In the genomic region with DNA sequence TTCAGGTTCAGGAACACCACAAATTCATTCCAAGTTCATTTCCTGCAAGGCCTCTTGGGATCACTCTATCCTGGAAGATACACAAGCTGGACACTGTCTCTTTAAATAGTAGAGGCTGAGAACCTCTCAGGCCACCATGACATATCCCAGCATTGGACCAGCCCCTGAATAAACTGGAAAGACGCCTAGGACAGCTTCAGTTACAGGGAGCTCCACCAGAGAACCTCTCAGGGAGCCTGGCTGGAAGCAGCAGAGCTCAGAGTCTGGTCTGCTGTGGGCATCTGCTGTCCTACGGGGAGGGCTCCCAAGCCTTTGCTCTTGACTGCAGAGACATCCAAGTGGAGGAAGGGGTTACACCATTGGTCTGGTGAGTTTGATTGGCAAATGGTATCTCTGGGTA, we compare ENCODE assay signal across 8 mouse cellular contexts. TPM values are rescaled to one million over a fixed set of nuclear protein-coding genes. Genes with fewer than 3 reads are reported as not detected.
DNase-seq lines count a peak whose midpoint lies in the region; ATAC-seq and TF ChIP-seq lines count a peak whose summit lies in the region.

A gene (plus strand): TSS at position 199 of the 400 bp plus-strand sequence.

- WGBS in heart, embryonic 10.5 days: 57% methylated on average over 2 of the region's 2 CpGs

- no peaks in the 10 kb centered on the region for H3K79me2 ChIP-seq in myocyte (ENCODE audit: control insufficient read depth, insufficient read depth)

- TF ChIP-seq CTCF in layer of hippocampus, adult 2 months (conservative IDR thresholded peaks at IDR 0.05): no peak
- TF ChIP-seq CTCF in cortical plate, adult 2 months (IDR thresholded peaks at IDR 0.05; ENCODE audit: extremely low read depth, insufficient read depth, low read length): no peak

- H3K36me3 ChIP-seq in heart, embryonic 10.5 days: no peaks in the 10 kb centered on the region
- H3K36me3 ChIP-seq in myocyte (ENCODE audit: control insufficient read depth, insufficient read depth): peaks cover 2% of the 10 kb centered on the region

- H3K4me3 ChIP-seq in layer of hippocampus, adult 2 months: no peak within 1 kb of the TSS
- no peak within 1 kb of the TSS for H3K4me3 ChIP-seq in cortical plate, adult 2 months (ENCODE audit: insufficient read depth, low read length)
- H3K4me3 ChIP-seq in heart, embryonic 10.5 days: peak within 1 kb of the TSS; percentile 31; the same call in 1 of the 2 replicates
- H3K4me3 ChIP-seq in myocyte: no peak within 1 kb of the TSS

- no peak within 1 kb of the TSS for H3ac ChIP-seq in myocyte (ENCODE audit: control insufficient read depth, insufficient read length)

- H3K4me1 ChIP-seq in cortical plate, adult 2 months (ENCODE audit: control insufficient read depth, insufficient read depth, low read length): peaks cover 2% of the 10 kb centered on the region; the same call in 1 of the 2 replicates
- peaks cover 61% of the 10 kb centered on the region for H3K4me1 ChIP-seq in heart, embryonic 10.5 days

- no peaks in the 10 kb centered on the region for H3K9me3 ChIP-seq in heart, embryonic 10.5 days

- no peak for TF ChIP-seq POLR2A in cortical plate, adult 2 months (IDR thresholded peaks at IDR 0.05; ENCODE audit: extremely low read depth, insufficient read depth, low read length)
- no peak for TF ChIP-seq POLR2A in myocyte (IDR thresholded peaks at IDR 0.05; ENCODE audit: insufficient read length, low read depth)

- H3K27me3 ChIP-seq in heart, embryonic 10.5 days (ENCODE audit: insufficient read depth, poor library complexity, severe bottlenecking): peaks cover 27% of the 10 kb centered on the region
- no peaks in the 10 kb centered on the region for H3K27me3 ChIP-seq in myocyte (ENCODE audit: control insufficient read depth, insufficient read depth, insufficient read length)

- no peak within 1 kb of the TSS for H3K27ac ChIP-seq in layer of hippocampus, adult 2 months
- no peak within 1 kb of the TSS for H3K27ac ChIP-seq in cortical plate, adult 2 months (ENCODE audit: insufficient read depth, low read length)
- peak within 1 kb of the TSS; percentile 60; the same call in 1 of the 2 replicates for H3K27ac ChIP-seq in heart, embryonic 10.5 days

- peak within 1 kb of the TSS; percentile 100 for H3K4me2 ChIP-seq in myocyte (ENCODE audit: low read depth)

- no peak for ATAC-seq in granulocyte monocyte progenitor cell, adult 5-6 weeks (replicated peaks; ENCODE audit: poor library complexity, severe bottlenecking)

- DNase-seq in layer of hippocampus, adult 2 months (ENCODE audit: low spot score in 2 of 2): no peak
- no peak for DNase-seq in layer of hippocampus, adult 11-12 months (ENCODE audit: low spot score)
- no peak for DNase-seq in heart, embryonic 10.5 days (ENCODE audit: low spot score)
- DNase-seq in left cerebral cortex, adult 8-10 months (ENCODE audit: low spot score in 2 of 2): no peak
- no peak for DNase-seq in ovary, postnatal 14 days (ENCODE audit: low spot score)

TF ChIP-seq in myocyte, 11 proteins besides CTCF, POLR2A, EP300 and RAD21:
- no peak for TF ChIP-seq USF1 (IDR thresholded peaks at IDR 0.05; ENCODE audit: low read depth)
- TF ChIP-seq TCF3 (IDR thresholded peaks at IDR 0.05; ENCODE audit: insufficient read length, low read depth): no peak
- TF ChIP-seq REST (IDR thresholded peaks at IDR 0.05; ENCODE audit: insufficient read depth, insufficient read length): no peak
- TF ChIP-seq TCF12 (IDR thresholded peaks at IDR 0.05; ENCODE audit: insufficient read depth, poor library complexity, severe bottlenecking): no peak
- no peak for TF ChIP-seq MAX (IDR thresholded peaks at IDR 0.05; ENCODE audit: low read depth)
- TF ChIP-seq CEBPB (IDR thresholded peaks at IDR 0.05; ENCODE audit: insufficient read depth, poor library complexity, severe bottlenecking): no peak
- no peak for TF ChIP-seq E2F4 (IDR thresholded peaks at IDR 0.05; ENCODE audit: insufficient read depth)
- TF ChIP-seq MYOD1 (IDR thresholded peaks at IDR 0.05; ENCODE audit: control insufficient read depth in 1 of 3, insufficient read length in 2 of 3, low read depth in 2 of 3): no peak
- no peak for TF ChIP-seq MYOG (IDR thresholded peaks at IDR 0.05; ENCODE audit: control insufficient read depth in 1 of 3, insufficient read depth in 1 of 3, insufficient read length in 2 of 3, low read depth in 2 of 3)
- no peak for TF ChIP-seq SRF (IDR thresholded peaks at IDR 0.05; ENCODE audit: control insufficient read depth, insufficient read length, low read depth)
- no peak for TF ChIP-seq POLR2AphosphoS2 (IDR thresholded peaks at IDR 0.05; ENCODE audit: insufficient read length, low read depth)

RNA-seq across cellular contexts. Expression of the gene that starts here (rescaled TPM):
- 10 to 100 TPM; 17.9 to 21.4 TPM for total RNA-seq in layer of hippocampus, adult 2 months (2021)
- 21.8 and 22.2 TPM in 2 replicates for polyA plus RNA-seq in cortical plate, adult 2 months (2012; rRNA removed)
- 98.2 and 147 TPM in 2 replicates for polyA plus RNA-seq in heart, embryonic 10.5 days (2016; fragmentation: Nextera tagmentation; extraction: Ambion mirVana)
- total RNA-seq in left cerebral cortex, adult 8-10 months (2022): 10 to 100 TPM; 37.8 to 50.7 (median 45.0) TPM
- 74.6 TPM for polyA plus RNA-seq in myocyte (2012; fragmentation: generic; extraction: Trizol)
- total RNA-seq in granulocyte monocyte progenitor cell, adult 5-6 weeks (2014; fragmentation: Nextera tagmentation): not detected in 2 replicates
- not detected in 2 replicates for total RNA-seq in granulocyte monocyte progenitor cell, adult 5-6 weeks (2017)

Comparison
In these comparisons a context has a peak if more than half of its experiments do, and no peak if none do; other contexts are left out.
1. RNA of the gene that starts here (total RNA-seq): 37.8 to 50.7 TPM in left cerebral cortex, adult 8-10 months and 17.9 to 21.4 TPM in layer of hippocampus, adult 2 months; not detected in granulocyte monocyte progenitor cell, adult 5-6 weeks; every median in the first group is over 10 times any median in the second.